Mouse (Mus musculus) hindbrain, embryonic 16.5 days (tissue): ENCODE data around the gene Ccdc146. TPM values are rescaled to one million over a fixed set of nuclear protein-coding genes. Genes with fewer than 3 reads are reported as not detected.
A peak's percentile ranks its signal among the peaks of the same experiment; 100 is the strongest.

Experiments used
- ATAC-seq: fragments of 200-750 bp; cut with Nextera tagmentation; 2 replicates; pipeline ENCODE4 v1.8.0; 2017; ENCODE audit warnings: moderate TSS enrichment, moderate library complexity
- H3K27ac ChIP-seq: fragments of 300-500 bp; sonication (generic); 2 replicates; pipeline ENCODE4 v1.5.1; 2014; ENCODE audit warnings: low read depth, mild to moderate bottlenecking, control low read depth, low read length, moderate library complexity
- H3K27me3 ChIP-seq: fragments of 300-500 bp; sonication (generic); replicated peaks from 2 replicates; pipeline ENCODE4 v1.6.1; 2014; ENCODE audit warnings: low read length; ENCODE audit not compliant: control insufficient read depth, insufficient read depth
- H3K36me3 ChIP-seq: fragments of 300-500 bp; sonication (generic); 2 replicates; pipeline ENCODE4 v1.6.1; 2014; ENCODE audit warnings: mild to moderate bottlenecking, low read length, moderate library complexity, mixed read lengths; ENCODE audit not compliant: control insufficient read depth, insufficient read depth
- H3K4me1 ChIP-seq: fragments of 300-500 bp; sonication (generic); 2 replicates; pipeline ENCODE4 v1.6.1; 2014; ENCODE audit warnings: low read depth, low read length; ENCODE audit not compliant: control insufficient read depth, insufficient read depth
- H3K4me2 ChIP-seq: fragments of 300-500 bp; sonication (generic); 2 replicates; pipeline ENCODE4 v1.6.1; 2014; ENCODE audit warnings: mild to moderate bottlenecking, low read length, control low read depth, moderate library complexity
- H3K4me3 ChIP-seq: fragments of 300-500 bp; sonication (generic); 2 replicates; pipeline ENCODE4 v1.5.1; 2014; ENCODE audit warnings: mild to moderate bottlenecking, low read length, control low read depth, moderate library complexity
- H3K9ac ChIP-seq: fragments of 300-500 bp; sonication (generic); 2 replicates; pipeline ENCODE4 v1.6.1; 2014; ENCODE audit warnings: low read depth, mild to moderate bottlenecking, control low read depth, low read length, moderate library complexity
- H3K9me3 ChIP-seq: fragments of 300-500 bp; sonication (generic); 2 replicates; pipeline ENCODE4 v1.6.1; 2014; ENCODE audit warnings: mild to moderate bottlenecking, low read length, moderate library complexity; ENCODE audit not compliant: control insufficient read depth
- WGBS: fragments of 180-500 bp; shearing (Covaris S2); extraction: QIAGEN DNeasy Blood & Tissue Kit; methylation state at CpG from one replicate; pipeline ENCODE4 v1.1.7; 2014; 5-methylcytosine and 5-hydroxymethylcytosine counted together
- polyA plus RNA-seq: library from polyadenylated mRNA; unstranded; fragments of >200 nt; fragmentation: Nextera tagmentation; extraction: Ambion mirVana; gene quantifications from 2 replicates; pipeline ENCODE4 v1.2.1, GENCODE M21; 2015

Ccdc146 gene
- polyA plus RNA-seq, 1 experiment from 2014 or later = 0.75 TPM

GRCm38 (mm10) chr5:21320138-21320537 is 104.3 kb downstream of the Ccdc146 start:
- no peaks in the 10 kb centered on the region for H3K27me3 ChIP-seq
- ATAC-seq = no peak
- no peaks in the 10 kb centered on the region for H3K4me1 ChIP-seq

GRCm38 (mm10) chr5:21314696-21315095 is 109.8 kb downstream of the Ccdc146 start:
- Histone ChIP-seq H3K27ac (no peak overlapping the region), H3K27me3 (no peaks in the 10 kb centered on the region), H3K36me3 (no peaks in the 10 kb centered on the region), H3K4me1 (no peaks in the 10 kb centered on the region), H3K4me2 (no peak overlapping the region), H3K9me3 (no peaks in the 10 kb centered on the region), H3K9ac (no peak overlapping the region), H3K4me3 (no peak overlapping the region)
- no peak for ATAC-seq
- 87% methylated on average over 3 of the region's 3 CpGs for WGBS

More at GRCm38 (mm10) chr5:21320138-21320537, 104.3 kb downstream of the Ccdc146 start:
- H3K9me3 ChIP-seq = no peaks in the 10 kb centered on the region
- H3K36me3 ChIP-seq = no peaks in the 10 kb centered on the region
- H3K4me3 ChIP-seq = no peak overlapping the region
- H3K4me2 ChIP-seq = no peak overlapping the region
- H3K27ac ChIP-seq = no peak overlapping the region
- 72% methylated on average over 2 of the region's 2 CpGs for WGBS
- H3K9ac ChIP-seq = no peak overlapping the region

GRCm38 (mm10) chr5:21307165-21307564 is 117.3 kb downstream of the Ccdc146 start:
- 66% methylated on average over 5 of the region's 5 CpGs for WGBS

GRCm38 (mm10) chr5:21301011-21301410 is 123.5 kb downstream of the Ccdc146 start:
- ATAC-seq = no peak
- H3K4me2 ChIP-seq = no peak overlapping the region
- H3K4me3 ChIP-seq = no peak overlapping the region
- no peaks in the 10 kb centered on the region for H3K36me3 ChIP-seq
- no peaks in the 10 kb centered on the region for H3K27me3 ChIP-seq
- no peak overlapping the region for H3K27ac ChIP-seq
- no peak overlapping the region for H3K9ac ChIP-seq
- H3K4me1 ChIP-seq = no peaks in the 10 kb centered on the region
- WGBS = 56% methylated on average over 6 of the region's 6 CpGs
- H3K9me3 ChIP-seq = no peaks in the 10 kb centered on the region

More at GRCm38 (mm10) chr5:21307165-21307564, 117.3 kb downstream of the Ccdc146 start:
- no peaks in the 10 kb centered on the region for H3K4me1 ChIP-seq
- H3K36me3 ChIP-seq = no peaks in the 10 kb centered on the region
- ATAC-seq = no peak
- H3K27me3 ChIP-seq = no peaks in the 10 kb centered on the region
- H3K4me3 ChIP-seq = no peak overlapping the region
- H3K9me3 ChIP-seq = no peaks in the 10 kb centered on the region
- H3K4me2 ChIP-seq = no peak overlapping the region
- no peak overlapping the region for H3K9ac ChIP-seq
- H3K27ac ChIP-seq = no peak overlapping the region

- no peak overlapping the region for H3K27ac ChIP-seq
- no peak overlapping the region for H3K4me2 ChIP-seq
- no peaks in the 10 kb centered on the region for H3K36me3 ChIP-seq
- 93% methylated on average over 3 of the region's 3 CpGs for WGBS
- H3K9me3 ChIP-seq = no peaks in the 10 kb centered on the region
- H3K4me3 ChIP-seq = no peak overlapping the region
- no peak for ATAC-seq
- H3K9ac ChIP-seq = no peak overlapping the region
- no peaks in the 10 kb centered on the region for H3K27me3 ChIP-seq
- no peaks in the 10 kb centered on the region for H3K4me1 ChIP-seq
These were observed 124.4 kb downstream of the Ccdc146 start for GRCm38 (mm10) chr5:21300058-21300457.

- 68% methylated on average over 21 of the region's 21 CpGs for WGBS
- Histone ChIP-seq H3K36me3 (no peaks in the 10 kb centered on the region), H3K4me2 (peak overlapping the region; percentile 33), H3K9ac (no peak overlapping the region), H3K4me3 (no peak overlapping the region), H3K4me1 (no peaks in the 10 kb centered on the region), H3K27me3 (no peaks in the 10 kb centered on the region), H3K9me3 (no peaks in the 10 kb centered on the region), H3K27ac (no peak overlapping the region)
- ATAC-seq = peak; percentile 73; the same call in 1 of the 2 replicates
These were observed 125.3 kb downstream of the Ccdc146 start for GRCm38 (mm10) chr5:21299076-21299755.

GRCm38 (mm10) chr5:21295683-21296082 is 128.8 kb downstream of the Ccdc146 start:
- 87% methylated on average over 8 of the region's 8 CpGs for WGBS
- H3K4me2 ChIP-seq = no peak overlapping the region
- no peaks in the 10 kb centered on the region for H3K4me1 ChIP-seq
- no peaks in the 10 kb centered on the region for H3K27me3 ChIP-seq
- H3K27ac ChIP-seq = no peak overlapping the region
- H3K4me3 ChIP-seq = no peak overlapping the region
- H3K36me3 ChIP-seq = no peaks in the 10 kb centered on the region
- no peak overlapping the region for H3K9ac ChIP-seq
- ATAC-seq = no peak
- no peaks in the 10 kb centered on the region for H3K9me3 ChIP-seq

- 92% methylated on average over 8 of the region's 8 CpGs for WGBS
- Histone ChIP-seq H3K27ac (no peak overlapping the region), H3K4me3 (no peak overlapping the region), H3K27me3 (no peaks in the 10 kb centered on the region), H3K36me3 (no peaks in the 10 kb centered on the region), H3K4me2 (no peak overlapping the region), H3K9me3 (no peaks in the 10 kb centered on the region), H3K9ac (no peak overlapping the region), H3K4me1 (no peaks in the 10 kb centered on the region)
- no peak for ATAC-seq
These were observed 133.9 kb downstream of the Ccdc146 start for GRCm38 (mm10) chr5:21290594-21290993.

GRCm38 (mm10) chr5:21288658-21289435 is 135.6 kb downstream of the Ccdc146 start:
- no peaks in the 10 kb centered on the region for H3K27me3 ChIP-seq
- 78% methylated on average over 7 of the region's 7 CpGs for WGBS
- no peak overlapping the region for H3K4me2 ChIP-seq
- H3K9ac ChIP-seq = no peak overlapping the region
- ATAC-seq = no peak
- H3K4me3 ChIP-seq = no peak overlapping the region
- H3K36me3 ChIP-seq = no peaks in the 10 kb centered on the region
- H3K27ac ChIP-seq = no peak overlapping the region
- H3K4me1 ChIP-seq = no peaks in the 10 kb centered on the region
- H3K9me3 ChIP-seq = no peaks in the 10 kb centered on the region
